Mouse (Mus musculus) stomach, postnatal 0 days (tissue): ENCODE results near the gene A830031A19Rik.

Experiments used
- CTCF ChIP-seq: IDR thresholded peaks from 2 replicates; pipeline ENCODE4 v1.5.1; 2016; ENCODE audit warnings: antibody characterized with exemption, low read depth, mild to moderate bottlenecking, moderate library complexity
- EP300 ChIP-seq: optimal IDR thresholded peaks from 2 replicates; pipeline ENCODE3; 2016; ENCODE audit warnings: antibody characterized with exemption

- TF ChIP-seq EP300 (no peak), CTCF (no peak)
These were observed 36.9 kb upstream of the A830031A19Rik start for GRCm38 (mm10) chr11:24111720-24112119.
